Mouse (Mus musculus) forebrain, postnatal 0 days (tissue): ENCODE data around the gene Edem3. TPM values are rescaled to one million over a fixed set of nuclear protein-coding genes. Genes with fewer than 3 reads are reported as not detected.

ENCODE experiments used
- ATAC-seq: fragments of 200-750 bp; cut with Nextera tagmentation; 2 replicates; pipeline ENCODE4 v1.8.0; 2017; ENCODE audit warnings: mild to moderate bottlenecking, moderate library complexity
- DNase-seq: peaks from one replicate; pipeline ENCODE4 v3.0.0-alpha.2; 2015
- H3K27ac ChIP-seq: fragments of 300-500 bp; sonication (generic); 2 replicates; pipeline ENCODE4 v1.5.1; 2014; ENCODE audit warnings: low read depth, mild to moderate bottlenecking, antibody characterized with exemption, low read length, moderate library complexity, mixed read lengths
- H3K27me3 ChIP-seq: fragments of 300-500 bp; sonication (generic); 2 replicates; pipeline ENCODE4 v1.6.1; 2014; ENCODE audit warnings: mild to moderate bottlenecking, low read length, mixed read lengths; ENCODE audit not compliant: insufficient read depth
- H3K36me3 ChIP-seq: fragments of 300-500 bp; sonication (generic); 2 replicates; pipeline ENCODE4 v1.6.1; 2014; ENCODE audit warnings: mild to moderate bottlenecking, moderate library complexity; ENCODE audit not compliant: insufficient read depth
- H3K4me1 ChIP-seq: fragments of 300-500 bp; sonication (generic); 2 replicates; pipeline ENCODE4 v1.6.1; 2014; ENCODE audit warnings: antibody characterized with exemption; ENCODE audit not compliant: insufficient read depth
- H3K4me2 ChIP-seq: fragments of 300-500 bp; sonication (generic); 2 replicates; pipeline ENCODE4 v1.6.1; 2014; ENCODE audit warnings: low read depth, mild to moderate bottlenecking, moderate library complexity
- H3K4me3 ChIP-seq: fragments of 300-500 bp; sonication (generic); 2 replicates; pipeline ENCODE4 v1.5.1; 2014; ENCODE audit warnings: low read depth, low read length, mixed read lengths
- H3K9ac ChIP-seq: fragments of 300-500 bp; sonication (generic); 2 replicates; pipeline ENCODE4 v1.6.1; 2014; ENCODE audit warnings: mild to moderate bottlenecking
- H3K9me3 ChIP-seq: fragments of 300-500 bp; sonication (generic); 2 replicates; pipeline ENCODE4 v1.6.1; 2016; ENCODE audit warnings: low read length
- CTCF ChIP-seq: sonication (generic); IDR thresholded peaks from 2 replicates; pipeline ENCODE4 v1.5.1; 2016; ENCODE audit warnings: antibody characterized with exemption, control low read depth, low read depth
- WGBS: fragments of 180-500 bp; shearing (Covaris S2); extraction: QIAGEN DNeasy Blood & Tissue Kit; methylation state at CpG from one replicate; pipeline ENCODE4 v1.1.7; 2014; 5-methylcytosine and 5-hydroxymethylcytosine counted together
- polyA plus RNA-seq: library from polyadenylated mRNA; unstranded; fragments of >200 nt; fragmentation: Nextera tagmentation; extraction: Ambion mirVana; gene quantifications from 2 replicates; pipeline ENCODE4 v1.2.1, GENCODE M21; 2015
- total RNA-seq: library from RNA; depleted of rRNA; stranded (reverse); fragments of >200 nt; gene quantifications from 2 replicates; pipeline ENCODE4 v1.2.3, GENCODE M21; 2014

Edem3 gene
- total and polyA plus RNA-seq, 2 experiments from 2014 or later, result 11.0 to 56.6 TPM

DNA sequence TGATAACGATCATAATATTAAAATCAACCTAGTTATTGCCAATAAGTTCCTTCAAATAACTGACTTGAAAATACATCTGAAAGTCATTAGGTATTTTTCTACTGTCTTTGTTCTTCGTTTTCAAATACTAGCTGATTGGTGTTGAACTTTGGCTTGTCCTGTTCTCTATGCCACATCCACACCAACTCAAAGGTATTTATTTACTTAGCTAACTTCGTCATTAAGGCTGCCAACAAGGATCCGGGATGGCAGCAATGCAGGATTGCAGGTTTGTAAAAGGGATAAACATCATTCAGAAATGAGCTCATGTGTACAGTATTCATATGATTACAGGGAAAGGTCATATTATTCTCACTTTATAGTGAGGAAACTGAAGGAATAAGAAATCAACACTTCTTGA is 2.2 kb upstream of the Edem3 start:
- no peak for TF ChIP-seq CTCF
- no peaks in the 10 kb centered on the region for H3K9me3 ChIP-seq
- H3K4me1 ChIP-seq, result no peaks in the 10 kb centered on the region
- no peak overlapping the region for H3K4me2 ChIP-seq
- H3K27ac ChIP-seq, result no peak overlapping the region
- ATAC-seq (no peak), DNase-seq (no peak)
- WGBS, result 84% methylated on average over 4 of the region's 4 CpGs
- H3K9ac ChIP-seq, result no peak overlapping the region
- no peaks in the 10 kb centered on the region for H3K27me3 ChIP-seq
- no peaks in the 10 kb centered on the region for H3K36me3 ChIP-seq
- no peak overlapping the region for H3K4me3 ChIP-seq

DNA sequence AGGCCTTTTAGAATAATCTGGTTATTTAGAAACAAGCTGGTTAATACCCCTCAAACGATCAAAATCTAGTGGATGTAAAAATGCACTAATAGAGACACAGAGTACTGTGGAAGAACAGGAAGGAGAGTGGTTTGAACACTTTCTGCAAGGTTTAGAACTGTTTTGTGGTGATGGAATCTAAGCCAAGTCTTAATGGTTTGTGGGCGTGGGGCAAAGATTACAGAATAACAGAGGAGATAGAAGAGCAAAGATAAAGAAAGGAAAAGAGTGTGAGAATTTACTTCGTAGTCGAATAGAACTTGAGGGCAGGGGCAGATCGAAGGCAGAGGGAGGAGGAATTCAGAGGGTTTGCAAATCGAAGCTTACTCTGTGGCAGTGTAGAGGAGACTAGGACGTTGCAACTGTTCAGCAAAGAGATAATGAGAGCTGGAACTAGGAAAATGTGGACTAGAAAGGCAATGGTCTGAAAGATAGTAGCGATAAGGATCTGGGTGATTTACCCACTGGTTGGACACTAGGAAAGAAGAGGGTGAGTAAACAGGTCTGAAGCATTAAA is 1.7 kb upstream of the Edem3 start:
- H3K4me2 ChIP-seq, result no peak overlapping the region
- ATAC-seq (no peak), DNase-seq (no peak)
- no peaks in the 10 kb centered on the region for H3K27me3 ChIP-seq
- H3K4me3 ChIP-seq, result no peak overlapping the region
- H3K4me1 ChIP-seq, result no peaks in the 10 kb centered on the region
- TF ChIP-seq CTCF, result no peak
- 83% methylated on average over 8 of the region's 8 CpGs for WGBS
- H3K9me3 ChIP-seq, result no peaks in the 10 kb centered on the region
- H3K36me3 ChIP-seq, result no peaks in the 10 kb centered on the region
- H3K9ac ChIP-seq, result no peak overlapping the region
- H3K27ac ChIP-seq, result no peak overlapping the region

GRCm38 (mm10) chr1:151754028-151754489 is 1.1 kb upstream of the Edem3 start:
- H3K9me3 ChIP-seq, result no peaks in the 10 kb centered on the region
- ATAC-seq (no peak), DNase-seq (no peak)
- H3K9ac ChIP-seq, result no peak overlapping the region; the same call in 1 of the 2 replicates
- no peaks in the 10 kb centered on the region for H3K27me3 ChIP-seq
- H3K36me3 ChIP-seq, result no peaks in the 10 kb centered on the region
- H3K4me1 ChIP-seq, result no peaks in the 10 kb centered on the region
- no peak overlapping the region for H3K27ac ChIP-seq
- peak overlapping the region; percentile 50 for H3K4me2 ChIP-seq
- WGBS, result 82% methylated on average over 10 of the region's 10 CpGs
- H3K4me3 ChIP-seq, result peak overlapping the region; percentile 85; the same call in 1 of the 2 replicates
- TF ChIP-seq CTCF, result no peak

DNA sequence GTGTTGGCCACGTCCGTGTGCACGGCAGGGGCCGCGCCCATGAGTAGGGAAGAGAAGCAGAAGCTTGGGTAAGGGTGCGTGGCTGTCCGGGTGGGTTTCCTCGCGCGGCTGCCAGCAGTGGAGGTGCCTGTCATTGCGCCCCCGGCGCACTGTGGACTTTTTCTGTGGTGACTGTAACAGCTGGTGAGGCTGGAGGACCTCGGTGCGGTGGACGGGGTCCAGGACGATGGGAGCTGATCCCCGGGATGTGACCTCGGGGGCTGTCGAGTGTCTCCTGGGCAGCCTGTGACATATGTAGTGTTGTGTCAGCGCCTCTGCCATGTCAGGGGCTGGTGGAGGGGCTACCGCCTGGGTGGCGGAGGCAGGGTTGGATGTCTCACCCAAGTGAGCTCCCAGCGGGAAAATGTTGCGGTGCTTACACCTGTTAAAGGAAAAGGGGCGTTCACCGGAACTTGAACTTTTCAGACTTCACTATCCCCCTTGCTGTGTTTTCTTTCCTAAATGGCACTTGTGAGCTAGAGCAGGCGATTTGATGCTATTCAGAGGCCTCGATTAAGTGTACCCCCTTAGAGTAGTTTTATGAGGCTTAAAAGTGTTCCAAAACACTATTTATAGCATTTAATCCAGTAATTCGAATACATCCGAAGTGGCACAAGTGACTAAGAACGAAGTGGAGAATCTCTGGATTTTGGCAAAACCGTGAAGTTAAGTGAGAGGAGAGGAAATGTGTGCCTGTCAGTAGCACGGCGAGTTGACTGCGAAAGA is 671 bp downstream of the Edem3 start:
- no peak for ATAC-seq
- TF ChIP-seq CTCF, result 0 out of 2 replicates have a peak, but pooled peaks have one; percentile 3

GRCm38 (mm10) chr1:151756425-151756728 is 1.2 kb downstream of the Edem3 start:
- H3K27me3 ChIP-seq, result no peaks in the 10 kb centered on the region
- no peak for DNase-seq
- peaks cover 14% of the 10 kb centered on the region for H3K36me3 ChIP-seq
- no peaks in the 10 kb centered on the region for H3K9me3 ChIP-seq
- no peaks in the 10 kb centered on the region for H3K4me1 ChIP-seq
- peak overlapping the region; percentile 85 for H3K4me3 ChIP-seq
- peak overlapping the region; percentile 93 for H3K4me2 ChIP-seq
- WGBS, result 30% methylated on average over 1 of the region's 1 CpGs
- no peak for TF ChIP-seq CTCF
- H3K27ac ChIP-seq, result no peak overlapping the region
- ATAC-seq, result no peak
- peak overlapping the region; percentile 61 for H3K9ac ChIP-seq

More for the DNA sequence above, 671 bp downstream of the Edem3 start:
- Histone ChIP-seq H3K27me3 (no peaks in the 10 kb centered on the region), H3K9ac (peak overlapping the region; percentile 61), H3K27ac (peak overlapping the region; percentile 80), H3K36me3 (peaks cover 9% of the 10 kb centered on the region), H3K4me1 (no peaks in the 10 kb centered on the region), H3K9me3 (no peaks in the 10 kb centered on the region), H3K4me2 (peak overlapping the region; percentile 93), H3K4me3 (peak overlapping the region; percentile 85)
- WGBS, result 6% methylated on average over 36 of the region's 36 CpGs
- peak; percentile 7 for DNase-seq

GRCm38 (mm10) chr1:151758301-151758700 is 3.1 kb downstream of the Edem3 start:
- no peak for DNase-seq
- no peak for TF ChIP-seq CTCF
- ATAC-seq, result no peak

DNA sequence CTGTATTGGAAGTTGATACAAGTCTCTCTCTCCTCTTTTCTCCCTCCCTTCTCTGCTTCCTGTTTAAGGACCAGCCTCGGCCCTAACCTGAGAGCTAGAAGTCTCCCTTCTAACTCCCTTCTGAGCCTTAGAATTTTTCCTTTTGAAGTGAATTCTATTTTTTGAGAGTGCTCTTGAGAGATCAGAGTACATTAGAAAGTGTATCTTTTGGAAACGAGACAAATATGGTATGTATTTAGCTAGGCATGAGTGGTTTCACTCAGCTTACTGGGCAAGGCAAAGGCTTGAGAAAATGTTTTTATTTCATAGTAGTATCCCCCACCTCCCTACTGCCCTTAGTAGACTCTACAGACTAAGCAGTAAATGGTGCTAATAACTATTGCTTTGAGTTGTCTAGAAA is 3.8 kb downstream of the Edem3 start:
- Histone ChIP-seq H3K27ac (no peak overlapping the region), H3K4me1 (no peaks in the 10 kb centered on the region), H3K4me2 (no peak overlapping the region), H3K9ac (no peak overlapping the region), H3K27me3 (no peaks in the 10 kb centered on the region), H3K4me3 (no peak overlapping the region), H3K36me3 (peaks cover 15% of the 10 kb centered on the region), H3K9me3 (no peaks in the 10 kb centered on the region)
- no peak for TF ChIP-seq CTCF
- ATAC-seq, result no peak
- no peak for DNase-seq
- WGBS, result 72% methylated on average over 2 of the region's 2 CpGs

More at GRCm38 (mm10) chr1:151758301-151758700, 3.1 kb downstream of the Edem3 start:
- Histone ChIP-seq H3K4me1 (no peaks in the 10 kb centered on the region), H3K36me3 (peaks cover 15% of the 10 kb centered on the region), H3K27ac (no peak overlapping the region), H3K9ac (no peak overlapping the region), H3K4me3 (no peak overlapping the region), H3K27me3 (no peaks in the 10 kb centered on the region), H3K4me2 (no peak overlapping the region), H3K9me3 (no peaks in the 10 kb centered on the region)
- WGBS, result 90% methylated on average over 6 of the region's 6 CpGs
